Mouse (Mus musculus): Measurements from ENCODE around the gene Slc16a9. TPM values are rescaled to one million over a fixed set of nuclear protein-coding genes. Genes with fewer than 3 reads are reported as not detected.

Slc16a9 gene
- polyA plus RNA-seq, 1 experiment from 2014 or later, result 0.58 TPM

DNA sequence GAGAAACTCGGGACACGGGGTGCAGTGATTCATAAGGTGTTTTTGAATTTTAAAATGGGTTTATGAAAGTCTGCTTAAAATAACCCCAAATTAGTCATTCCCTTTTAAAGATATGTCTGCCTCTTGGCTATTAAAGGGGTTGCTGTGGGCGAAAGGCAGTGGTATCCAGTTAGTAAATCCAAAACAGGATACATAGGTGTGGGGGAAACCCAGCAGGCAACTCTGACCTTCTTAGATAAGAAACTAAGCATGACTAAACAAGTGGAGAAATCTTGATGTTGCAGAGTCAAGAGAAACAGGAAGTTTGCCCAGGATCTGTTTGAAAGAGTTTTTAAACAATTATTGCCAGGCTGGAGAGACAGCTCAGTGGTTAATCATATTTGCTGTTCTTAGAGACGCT lies 12.1 kb downstream of the Slc16a9 start:
- 85% methylated on average over 4 of the region's 4 CpGs for WGBS
- Histone ChIP-seq H3K27me3 (ENCODE audit: insufficient read depth, poor library complexity, severe bottlenecking) (no peaks in the 10 kb centered on the region), H3K9me3 (no peaks in the 10 kb centered on the region), H3K4me1 (replicated peaks) (no peaks in the 10 kb centered on the region; the same call in 1 of the 2 replicates), H3K36me3 (no peaks in the 10 kb centered on the region), H3K27ac (no peak overlapping the region), H3K4me3 (no peak overlapping the region)
- DNase-seq (ENCODE audit: low spot score), result no peak

GRCm38 (mm10) chr10:70260904-70261303 lies 16.0 kb downstream of the Slc16a9 start:
- 56% methylated on average over 4 of the region's 4 CpGs for WGBS
- Histone ChIP-seq H3K36me3 (no peaks in the 10 kb centered on the region), H3K4me1 (replicated peaks) (no peaks in the 10 kb centered on the region; the same call in 1 of the 2 replicates), H3K27ac (no peak overlapping the region), H3K4me3 (no peak overlapping the region), H3K9me3 (no peaks in the 10 kb centered on the region), H3K27me3 (ENCODE audit: insufficient read depth, poor library complexity, severe bottlenecking) (no peaks in the 10 kb centered on the region)
- no peak for DNase-seq (ENCODE audit: low spot score)

DNA sequence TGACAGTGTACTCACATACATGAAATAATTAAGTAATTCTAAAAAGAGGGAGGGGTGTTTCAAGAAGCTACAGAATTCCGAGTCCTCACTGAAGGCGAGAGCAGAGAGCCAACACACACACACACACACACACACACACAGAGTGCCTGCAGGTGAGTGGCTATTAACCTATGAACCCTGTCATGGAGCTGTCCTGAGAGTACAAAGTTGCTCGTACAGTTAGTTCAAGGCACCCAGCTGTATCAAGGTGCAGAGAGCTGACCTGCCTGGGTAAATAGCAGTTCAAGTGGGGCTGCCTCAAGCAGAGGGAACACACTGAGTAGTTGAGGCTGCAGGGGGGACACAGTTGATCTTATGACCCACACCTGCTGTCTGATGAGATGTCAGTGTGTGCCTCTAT lies 17.2 kb downstream of the Slc16a9 start:
- Histone ChIP-seq H3K9me3 (no peaks in the 10 kb centered on the region), H3K4me1 (replicated peaks) (no peaks in the 10 kb centered on the region; the same call in 1 of the 2 replicates), H3K27ac (no peak overlapping the region), H3K4me3 (no peak overlapping the region), H3K36me3 (no peaks in the 10 kb centered on the region), H3K27me3 (ENCODE audit: insufficient read depth, poor library complexity, severe bottlenecking) (no peaks in the 10 kb centered on the region)
- 91% methylated on average over 3 of the region's 3 CpGs for WGBS
- no peak for DNase-seq (ENCODE audit: low spot score)

- WGBS, result 88% methylated on average over 4 of the region's 4 CpGs
- Histone ChIP-seq H3K4me3 (no peak overlapping the region), H3K36me3 (no peaks in the 10 kb centered on the region), H3K9me3 (no peaks in the 10 kb centered on the region), H3K4me1 (replicated peaks) (no peaks in the 10 kb centered on the region; the same call in 1 of the 2 replicates), H3K27me3 (ENCODE audit: insufficient read depth, poor library complexity, severe bottlenecking) (no peaks in the 10 kb centered on the region), H3K27ac (no peak overlapping the region)
- no peak for DNase-seq (ENCODE audit: low spot score)
Observed at GRCm38 (mm10) chr10:70263681-70264189, 18.8 kb downstream of the Slc16a9 start.

DNA sequence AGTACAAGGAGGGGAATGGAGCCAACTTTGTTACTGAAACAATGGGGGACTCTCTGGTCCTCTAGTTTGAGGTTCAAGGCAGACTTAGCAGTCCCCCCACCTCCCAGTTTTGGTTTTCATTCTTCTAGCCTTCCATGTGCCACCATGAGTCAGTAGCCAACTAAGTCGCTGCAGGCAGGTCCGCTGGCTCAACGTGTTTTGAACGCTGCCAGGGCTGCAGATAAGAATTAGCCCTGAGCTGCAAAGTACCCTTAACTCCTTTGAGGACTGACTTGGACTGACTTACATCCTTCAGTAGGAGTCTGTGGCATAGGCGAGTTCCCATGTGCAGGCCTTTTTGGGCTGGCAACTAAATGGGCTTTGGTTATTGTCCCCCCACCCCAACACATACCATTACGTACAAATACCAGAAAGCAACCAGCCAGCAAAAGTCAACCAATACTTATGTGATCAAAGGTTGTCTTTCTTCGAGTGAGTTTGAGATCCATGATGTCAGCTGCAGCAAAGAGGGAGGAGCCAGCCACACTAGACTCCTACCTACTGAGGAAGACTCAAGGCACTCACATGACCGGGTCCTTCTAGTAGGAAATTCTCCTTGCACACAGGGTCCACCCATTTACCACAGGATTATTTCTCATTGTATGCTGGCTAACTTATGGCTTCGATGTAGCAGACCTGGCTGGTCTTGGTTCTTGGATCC lies 19.6 kb downstream of the Slc16a9 start:
- Histone ChIP-seq H3K27me3 (ENCODE audit: insufficient read depth, poor library complexity, severe bottlenecking) (no peaks in the 10 kb centered on the region), H3K4me1 (replicated peaks) (no peaks in the 10 kb centered on the region; the same call in 1 of the 2 replicates), H3K9me3 (no peaks in the 10 kb centered on the region), H3K27ac (no peak overlapping the region), H3K4me3 (no peak overlapping the region), H3K36me3 (no peaks in the 10 kb centered on the region)
- WGBS, result 91% methylated on average over 9 of the region's 9 CpGs
- DNase-seq (ENCODE audit: low spot score), result no peak

DNA sequence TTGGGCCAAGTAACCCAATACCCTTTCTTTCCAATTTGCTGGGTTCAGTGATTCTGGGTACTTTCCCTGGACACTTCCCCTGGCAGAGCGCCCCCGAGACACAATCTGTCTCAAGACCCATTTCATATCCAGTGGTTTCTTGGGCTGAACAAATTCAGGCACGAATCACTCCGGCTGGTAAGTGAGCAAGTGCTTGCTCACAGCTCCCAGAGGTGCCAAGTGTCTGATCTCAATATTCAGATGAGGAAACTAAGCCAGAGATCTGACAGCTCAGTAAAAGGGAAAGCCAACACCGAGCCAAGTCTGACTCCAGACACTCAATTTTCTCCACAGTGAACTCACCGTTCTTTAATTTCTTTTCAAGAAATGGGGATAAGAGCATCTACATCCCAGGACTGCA lies 21.6 kb downstream of the Slc16a9 start:
- Histone ChIP-seq H3K4me1 (replicated peaks) (no peaks in the 10 kb centered on the region), H3K9me3 (no peaks in the 10 kb centered on the region), H3K4me3 (no peak overlapping the region), H3K27me3 (ENCODE audit: insufficient read depth, poor library complexity, severe bottlenecking) (no peaks in the 10 kb centered on the region), H3K27ac (no peak overlapping the region), H3K36me3 (no peaks in the 10 kb centered on the region)
- WGBS, result 92% methylated on average over 6 of the region's 6 CpGs
- no peak for DNase-seq (ENCODE audit: low spot score)

GRCm38 (mm10) chr10:70268581-70269446 lies 23.9 kb downstream of the Slc16a9 start:
- Histone ChIP-seq H3K36me3 (no peaks in the 10 kb centered on the region), H3K9me3 (no peaks in the 10 kb centered on the region), H3K4me1 (replicated peaks) (no peaks in the 10 kb centered on the region), H3K4me3 (no peak overlapping the region), H3K27ac (no peak overlapping the region), H3K27me3 (ENCODE audit: insufficient read depth, poor library complexity, severe bottlenecking) (no peaks in the 10 kb centered on the region)
- no peak for DNase-seq (ENCODE audit: low spot score)
- WGBS, result 84% methylated on average over 23 of the region's 23 CpGs

DNA sequence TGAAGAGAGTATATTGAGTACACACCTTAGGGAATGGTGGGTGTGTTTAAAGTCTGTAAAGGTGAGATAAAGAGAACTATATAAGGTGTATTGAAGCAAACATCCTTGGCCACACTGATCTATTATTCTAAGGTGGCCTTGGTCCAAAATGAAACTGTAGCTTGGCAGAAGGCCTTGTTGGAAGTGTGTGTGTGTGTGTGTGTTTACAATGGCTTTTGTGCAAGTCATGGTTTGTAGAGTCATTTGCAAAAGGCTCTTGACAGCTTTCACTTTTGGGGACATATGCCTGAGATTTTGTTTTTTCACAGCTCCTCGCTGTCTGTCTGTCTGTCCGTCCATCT lies 24.5 kb downstream of the Slc16a9 start:
- no peak for DNase-seq (ENCODE audit: low spot score)
- H3K36me3 ChIP-seq, result no peaks in the 10 kb centered on the region
- H3K27ac ChIP-seq, result no peak overlapping the region
- WGBS, result 94% methylated on average over 2 of the region's 2 CpGs
- H3K27me3 ChIP-seq (ENCODE audit: insufficient read depth, poor library complexity, severe bottlenecking), result no peaks in the 10 kb centered on the region
- no peaks in the 10 kb centered on the region for H3K9me3 ChIP-seq
- no peaks in the 10 kb centered on the region for H3K4me1 ChIP-seq (replicated peaks)
- H3K4me3 ChIP-seq, result no peak overlapping the region

- Histone ChIP-seq H3K36me3 (no peaks in the 10 kb centered on the region), H3K4me1 (replicated peaks) (no peaks in the 10 kb centered on the region), H3K9me3 (no peaks in the 10 kb centered on the region), H3K27ac (no peak overlapping the region), H3K27me3 (ENCODE audit: insufficient read depth, poor library complexity, severe bottlenecking) (no peaks in the 10 kb centered on the region), H3K4me3 (no peak overlapping the region)
- DNase-seq (ENCODE audit: low spot score), result no peak
- 45% methylated on average over 1 of the region's 1 CpGs for WGBS
Observed at GRCm38 (mm10) chr10:70276678-70277077, 31.8 kb downstream of the Slc16a9 start.

- no peak for DNase-seq (ENCODE audit: low spot score)
- H3K4me1 ChIP-seq (replicated peaks), result no peaks in the 10 kb centered on the region
- no peak overlapping the region for H3K27ac ChIP-seq
- WGBS, result 75% methylated on average over 8 of the region's 8 CpGs
- no peaks in the 10 kb centered on the region for H3K36me3 ChIP-seq
- H3K4me3 ChIP-seq, result no peak overlapping the region
- H3K9me3 ChIP-seq, result no peaks in the 10 kb centered on the region
- H3K27me3 ChIP-seq (ENCODE audit: insufficient read depth, poor library complexity, severe bottlenecking), result no peaks in the 10 kb centered on the region
Observed at GRCm38 (mm10) chr10:70279349-70279748, 34.4 kb downstream of the Slc16a9 start.

DNA sequence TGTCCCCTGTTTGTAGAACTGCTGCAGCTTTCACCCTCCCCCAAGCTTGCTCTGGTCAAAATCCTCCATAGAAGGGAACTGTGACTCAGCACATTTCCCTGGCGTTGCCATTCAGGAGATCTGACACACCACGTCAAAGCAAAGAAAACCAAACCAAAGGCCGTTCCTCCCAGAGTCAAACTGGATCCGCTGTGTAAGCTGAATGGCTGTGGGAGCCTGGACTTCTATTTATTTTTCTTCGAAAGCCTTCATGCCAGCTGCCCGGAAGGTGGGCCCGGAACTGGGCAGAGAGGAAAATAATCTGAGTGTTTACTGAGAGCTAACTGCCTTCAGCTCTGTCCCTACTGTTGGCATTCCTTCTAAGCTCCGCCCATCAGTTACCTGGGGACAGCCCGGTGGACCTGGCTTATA lies 42.9 kb downstream of the Slc16a9 start:
- peak; percentile 24 for DNase-seq (ENCODE audit: low spot score)
- no peak overlapping the region for H3K4me3 ChIP-seq
- H3K27ac ChIP-seq, result no peak overlapping the region
- WGBS, result 36% methylated on average over 9 of the region's 9 CpGs
- no peaks in the 10 kb centered on the region for H3K36me3 ChIP-seq
- H3K9me3 ChIP-seq, result no peaks in the 10 kb centered on the region
- H3K4me1 ChIP-seq (replicated peaks), result peaks cover 16% of the 10 kb centered on the region
- H3K27me3 ChIP-seq (ENCODE audit: insufficient read depth, poor library complexity, severe bottlenecking), result no peaks in the 10 kb centered on the region

DNA sequence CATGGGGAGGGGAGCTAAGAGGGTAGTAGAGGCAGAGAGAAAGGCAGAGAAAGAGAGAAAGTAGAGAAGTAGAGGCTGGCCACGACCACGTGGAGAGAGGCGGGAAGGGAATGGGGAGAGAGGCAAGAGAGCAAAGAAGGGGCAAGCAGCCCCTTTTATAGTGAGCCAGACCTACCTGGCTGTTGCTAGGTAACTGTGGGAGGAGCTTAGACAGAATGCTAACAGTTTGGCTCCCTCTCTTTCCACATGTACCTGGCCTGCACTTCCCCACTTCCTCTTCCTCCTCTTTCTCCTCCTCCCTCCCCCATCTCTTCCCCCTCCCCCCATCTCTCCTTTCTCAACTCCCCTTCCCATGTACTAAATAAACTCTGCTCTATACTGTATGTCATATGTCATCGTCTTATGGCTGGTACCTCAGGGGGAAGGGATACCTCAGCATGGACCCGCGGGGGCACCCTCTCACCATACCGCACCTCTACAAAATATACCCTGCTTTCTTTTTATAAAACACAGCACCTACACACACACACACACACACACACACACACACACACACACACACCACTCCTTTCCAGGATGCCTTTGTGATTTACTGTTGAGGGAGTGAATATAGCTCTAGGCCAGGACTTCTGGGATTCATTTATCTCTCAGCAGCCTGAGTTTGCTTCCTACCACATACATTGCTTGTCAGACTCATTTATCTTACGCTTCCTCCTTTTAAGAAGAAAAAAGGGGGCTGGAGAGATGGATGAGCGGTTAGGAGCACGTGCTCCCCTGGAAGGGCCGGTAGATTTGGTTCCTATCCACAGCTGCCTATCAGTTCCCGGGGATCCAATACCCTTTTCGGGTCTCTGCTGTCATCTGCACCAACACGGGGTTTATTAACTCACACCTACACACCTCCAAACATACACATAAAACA lies 43.8 kb downstream of the Slc16a9 start:
- H3K9me3 ChIP-seq, result no peaks in the 10 kb centered on the region
- no peak overlapping the region for H3K4me3 ChIP-seq
- H3K27me3 ChIP-seq (ENCODE audit: insufficient read depth, poor library complexity, severe bottlenecking), result no peaks in the 10 kb centered on the region
- no peaks in the 10 kb centered on the region for H3K36me3 ChIP-seq
- WGBS, result 73% methylated on average over 14 of the region's 14 CpGs
- peaks cover 18% of the 10 kb centered on the region for H3K4me1 ChIP-seq (replicated peaks)
- DNase-seq (ENCODE audit: low spot score), result no peak
- no peak overlapping the region for H3K27ac ChIP-seq
